Mouse (Mus musculus) adrenal gland, postnatal 4 days (tissue): ENCODE results near the gene Rab3il1. TPM values are rescaled to one million over a fixed set of nuclear protein-coding genes. Genes with fewer than 3 reads are reported as not detected.

ENCODE experiments used
- DNase-seq, 2 experiments: peaks; one replicate each; pipeline ENCODE4 v3.0.0; 2021 to 2022; ENCODE audit warnings: low spot score in 2 of 2, mixed read lengths in 2 of 2
- total RNA-seq, 2 experiments: library from RNA; stranded (reverse); gene quantifications; 2 replicates each; pipeline ENCODE4 v1.2.3; 2021

The Rab3il1 gene
- total RNA-seq, 2 experiments from 2014 or later = 21.8 to 23.9 TPM

- no peak for DNase-seq
Measured at GRCm38 (mm10) chr19:10058876-10059427, 57.5 kb downstream of the Rab3il1 start.

GRCm38 (mm10) chr19:10059911-10060567 is 58.6 kb downstream of the Rab3il1 start:
- no peak for DNase-seq

GRCm38 (mm10) chr19:10060783-10061590 is 59.5 kb downstream of the Rab3il1 start:
- no peak for DNase-seq

- DNase-seq = no peak
Measured at GRCm38 (mm10) chr19:10061624-10062023, 60.2 kb downstream of the Rab3il1 start.

- no peak for DNase-seq
Measured at GRCm38 (mm10) chr19:10062292-10062691, 60.8 kb downstream of the Rab3il1 start.

GRCm38 (mm10) chr19:10062862-10063261 is 61.4 kb downstream of the Rab3il1 start:
- no peak for DNase-seq

GRCm38 (mm10) chr19:10064173-10065012 is 62.9 kb downstream of the Rab3il1 start:
- no peak for DNase-seq

GRCm38 (mm10) chr19:10065465-10066188 is 64.2 kb downstream of the Rab3il1 start:
- DNase-seq = no peak

- DNase-seq = no peak
Measured at GRCm38 (mm10) chr19:10066189-10066500, 64.7 kb downstream of the Rab3il1 start.

GRCm38 (mm10) chr19:10066502-10066901 is 65.0 kb downstream of the Rab3il1 start:
- DNase-seq = no peak

GRCm38 (mm10) chr19:10067701-10068100 is 66.2 kb downstream of the Rab3il1 start:
- no peak for DNase-seq

- DNase-seq = no peak
Measured at GRCm38 (mm10) chr19:10070186-10070980, 68.9 kb downstream of the Rab3il1 start.

- no peak for DNase-seq
Measured at GRCm38 (mm10) chr19:10071166-10071565, 69.7 kb downstream of the Rab3il1 start.

GRCm38 (mm10) chr19:10071892-10072291 is 70.4 kb downstream of the Rab3il1 start:
- no peak for DNase-seq

GRCm38 (mm10) chr19:10073145-10073544 is 71.7 kb downstream of the Rab3il1 start:
- no peak for DNase-seq

GRCm38 (mm10) chr19:10078392-10078791 is 76.9 kb downstream of the Rab3il1 start:
- no peak for DNase-seq

- no peak for DNase-seq
Measured at GRCm38 (mm10) chr19:10080384-10080783, 78.9 kb downstream of the Rab3il1 start.

GRCm38 (mm10) chr19:10082105-10082504 is 80.6 kb downstream of the Rab3il1 start:
- no peak for DNase-seq

- DNase-seq = no peak
Measured at GRCm38 (mm10) chr19:10085454-10085853, 84.0 kb downstream of the Rab3il1 start.

GRCm38 (mm10) chr19:10086976-10087375 is 85.5 kb downstream of the Rab3il1 start:
- no peak for DNase-seq
